Mouse (Mus musculus): Measurements from ENCODE around the gene Rnf220.

The Rnf220 gene

DNA sequence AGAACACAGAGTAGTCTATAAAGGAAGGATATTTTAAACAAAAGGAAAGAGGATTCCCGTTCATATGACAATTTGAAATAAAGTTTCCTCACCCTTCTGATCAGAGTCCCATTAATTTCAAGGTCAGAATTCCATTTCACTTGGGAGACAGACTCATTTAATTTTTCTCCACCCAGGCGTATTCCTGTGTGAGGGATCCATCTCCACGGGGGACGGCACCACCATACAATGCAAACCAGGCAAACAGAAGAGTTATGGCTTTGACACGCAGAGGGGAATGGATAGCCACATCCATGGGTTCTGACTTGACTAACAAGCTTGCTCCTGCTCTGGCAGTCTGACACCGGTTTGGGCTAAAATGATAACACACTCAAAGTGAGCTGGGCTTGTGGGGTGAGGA is 9.4 kb downstream of the Rnf220 start:
- DNase-seq: no peak

DNA sequence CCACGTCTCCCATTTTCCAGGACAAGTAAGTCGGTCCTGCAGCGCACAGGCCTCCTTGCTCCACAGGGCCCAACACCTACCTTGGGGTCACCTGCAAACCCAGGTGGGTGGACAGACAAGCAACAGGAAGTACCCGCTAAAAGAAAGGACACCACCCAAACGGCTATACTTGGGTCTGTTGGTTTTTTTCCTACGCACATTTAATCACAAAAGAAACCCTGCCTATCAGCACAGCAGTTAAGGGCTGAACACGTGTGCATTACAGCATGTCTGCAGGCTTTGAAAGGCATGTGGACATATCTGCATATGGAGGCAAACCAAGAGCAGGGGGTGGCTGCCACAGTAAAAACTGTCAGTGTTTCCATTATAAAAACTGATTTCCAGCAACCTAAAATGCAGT is 10.7 kb downstream of the Rnf220 start:
- no peak for DNase-seq

DNA sequence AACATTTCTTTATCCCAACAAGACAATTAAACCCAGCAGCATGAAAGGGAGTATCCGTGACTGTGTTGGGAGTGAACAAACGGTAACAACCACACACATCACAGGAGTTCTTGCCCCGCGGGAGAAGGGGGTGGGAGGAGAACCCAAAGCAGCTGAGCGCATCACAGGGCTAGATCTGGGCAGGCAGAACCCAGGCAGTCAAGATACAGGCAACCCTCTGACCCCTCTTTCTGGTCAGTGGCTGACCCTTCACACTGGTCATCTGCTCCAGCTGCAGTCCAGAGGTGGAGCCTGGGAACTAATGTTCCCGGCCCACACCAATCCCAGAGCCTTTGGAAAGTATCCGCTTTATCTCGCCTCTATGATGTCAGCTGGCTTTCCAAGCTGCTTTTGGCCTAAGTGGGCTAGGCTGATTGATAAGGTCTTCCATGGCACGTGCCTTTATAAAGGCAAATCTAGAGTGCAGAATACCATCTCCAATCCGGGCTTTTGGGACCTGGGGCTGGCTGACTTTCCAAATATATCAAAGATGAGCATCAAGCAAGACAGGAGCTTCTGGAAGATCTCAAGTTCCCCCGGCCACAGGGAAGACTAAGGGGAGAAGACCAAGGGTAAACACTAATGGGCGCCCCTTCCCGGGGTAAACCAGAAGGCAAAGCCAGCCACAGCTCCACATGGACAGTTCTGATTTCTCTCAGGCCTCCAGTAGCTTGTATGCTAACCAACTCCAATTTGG is 11.6 kb downstream of the Rnf220 start:
- no peak for DNase-seq

DNA sequence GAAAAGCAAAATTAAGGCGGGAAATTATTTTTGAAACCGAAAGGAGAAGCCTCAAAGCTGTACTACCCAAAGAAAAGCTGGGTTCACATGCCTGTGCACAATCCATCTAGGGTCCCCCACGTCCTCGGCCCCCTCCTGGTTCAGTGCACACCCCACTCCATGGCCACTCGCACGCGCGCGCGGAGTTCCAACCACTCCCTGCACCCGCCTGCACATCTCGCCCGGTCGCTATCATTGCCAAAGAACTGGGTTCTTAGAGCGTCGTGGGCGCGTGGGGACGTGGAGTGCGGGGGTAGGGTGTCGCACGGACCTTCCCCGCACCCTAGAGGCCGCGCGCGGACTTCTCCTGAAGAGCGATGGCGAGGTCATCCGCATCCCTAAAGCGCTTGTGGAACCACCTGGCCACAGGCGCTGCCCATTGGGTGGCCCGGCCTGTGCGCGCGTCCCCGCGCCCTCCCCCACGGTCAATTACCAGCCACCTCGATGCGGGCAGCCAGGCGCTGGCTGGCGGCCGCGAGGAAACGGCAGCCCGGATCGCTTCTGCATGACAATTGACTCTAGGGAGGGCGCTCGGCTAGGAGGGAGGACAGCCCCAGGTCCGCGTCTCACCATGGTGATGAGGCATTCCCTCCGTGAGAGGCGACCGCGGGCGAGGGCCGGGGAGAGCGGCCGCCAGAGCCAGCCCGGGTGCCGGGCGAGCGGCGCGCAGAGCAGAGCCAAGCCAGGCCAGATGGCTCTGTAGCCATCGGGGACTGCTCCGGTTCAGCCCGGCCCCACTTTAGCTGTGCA is 12.4 kb downstream of the Rnf220 start:
- DNase-seq: peak; percentile 50

DNA sequence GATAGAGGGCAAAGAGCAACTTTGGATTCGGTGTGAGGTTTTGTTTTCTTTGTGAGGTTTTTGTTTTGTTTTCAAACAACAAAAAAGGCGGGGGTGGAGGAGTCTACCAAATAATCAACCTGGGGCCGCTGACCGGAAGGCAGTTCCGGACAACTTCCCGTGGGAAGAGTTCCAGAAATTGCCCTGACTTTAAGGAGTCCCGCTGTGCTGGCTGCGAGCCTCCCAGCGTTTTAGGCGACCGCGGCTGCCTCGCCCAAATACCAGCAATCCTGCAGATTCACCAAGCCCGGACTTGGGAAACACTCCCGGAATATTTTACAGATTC is 13.0 kb downstream of the Rnf220 start:
- no peak for DNase-seq

DNA sequence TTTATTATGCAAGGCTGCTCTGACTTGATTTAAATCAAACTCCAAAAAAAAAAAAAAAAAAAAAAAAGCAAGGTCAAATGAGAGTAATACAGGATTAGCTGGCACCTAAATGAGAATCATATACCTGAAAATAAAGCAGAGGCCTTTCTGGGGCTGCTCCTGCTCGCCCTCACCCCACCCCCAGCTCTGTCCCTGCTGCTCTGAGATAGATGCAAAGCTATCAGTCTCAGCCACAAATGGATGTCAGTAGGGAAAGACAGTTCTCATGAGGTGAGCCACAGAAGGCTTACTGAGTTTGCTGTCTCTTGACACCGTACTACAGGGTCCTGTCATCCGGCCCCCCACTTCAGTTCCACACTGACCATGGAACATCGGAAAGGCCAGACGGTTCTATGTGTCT is 14.7 kb downstream of the Rnf220 start:
- peak; percentile 72 for DNase-seq

DNA sequence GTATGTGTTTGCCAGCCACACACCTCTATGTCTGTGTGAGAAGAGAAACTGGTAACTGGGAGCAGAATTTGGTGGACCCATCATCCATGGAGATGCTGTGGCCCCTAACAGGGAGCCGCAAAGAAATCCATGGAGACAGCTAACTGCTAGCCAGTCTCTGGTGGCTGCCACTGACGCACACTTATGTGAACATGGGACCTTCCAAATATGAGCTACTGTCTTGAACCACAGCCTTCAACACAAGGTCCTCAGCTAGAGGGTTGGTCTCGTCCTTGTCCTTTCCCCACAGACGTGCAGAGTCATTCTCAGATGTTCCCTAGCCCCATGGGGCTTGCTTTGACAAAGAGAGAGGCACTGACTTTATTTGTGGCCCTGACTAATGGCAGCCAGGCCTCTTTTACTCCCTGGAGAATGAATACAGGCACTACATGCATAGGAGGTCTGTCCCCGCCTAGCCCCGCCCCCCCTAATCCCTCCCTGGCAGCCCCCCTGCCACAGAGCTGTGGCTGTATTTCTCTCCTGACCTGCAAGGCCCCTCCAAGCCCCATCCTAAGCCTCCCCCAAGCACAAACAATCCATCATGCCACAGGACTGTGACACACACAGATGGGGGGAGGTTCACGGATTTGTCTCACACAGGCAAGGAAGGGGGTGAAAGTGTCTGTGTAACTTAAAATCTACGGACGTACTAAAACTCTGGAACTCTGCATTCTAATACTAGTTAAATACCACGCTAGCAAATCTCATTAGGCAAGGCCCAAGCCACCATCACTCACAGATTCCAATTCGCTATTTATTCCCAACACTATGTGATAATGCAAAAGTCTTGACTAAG is 16.0 kb downstream of the Rnf220 start:
- DNase-seq: no peak

DNA sequence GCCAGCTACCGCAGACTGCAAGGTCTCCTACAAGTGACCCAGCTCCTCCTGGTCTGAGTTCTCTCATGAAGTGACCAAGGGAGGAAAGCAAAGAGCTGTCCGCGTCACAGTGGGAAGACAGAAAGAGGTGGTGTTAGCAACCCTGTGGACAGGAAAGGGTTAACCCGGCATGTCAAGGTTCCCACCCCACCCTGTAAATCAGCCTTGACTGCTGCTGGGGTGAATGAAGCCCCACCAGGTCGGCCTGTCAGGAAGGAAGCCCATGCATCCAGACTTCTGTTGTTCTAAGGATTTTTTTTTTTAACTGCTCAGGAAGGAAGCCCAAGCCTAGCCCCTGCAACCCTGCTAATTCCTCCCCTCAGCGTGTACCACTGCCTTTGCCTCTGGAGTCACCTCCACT is 16.9 kb downstream of the Rnf220 start:
- DNase-seq: no peak

DNA sequence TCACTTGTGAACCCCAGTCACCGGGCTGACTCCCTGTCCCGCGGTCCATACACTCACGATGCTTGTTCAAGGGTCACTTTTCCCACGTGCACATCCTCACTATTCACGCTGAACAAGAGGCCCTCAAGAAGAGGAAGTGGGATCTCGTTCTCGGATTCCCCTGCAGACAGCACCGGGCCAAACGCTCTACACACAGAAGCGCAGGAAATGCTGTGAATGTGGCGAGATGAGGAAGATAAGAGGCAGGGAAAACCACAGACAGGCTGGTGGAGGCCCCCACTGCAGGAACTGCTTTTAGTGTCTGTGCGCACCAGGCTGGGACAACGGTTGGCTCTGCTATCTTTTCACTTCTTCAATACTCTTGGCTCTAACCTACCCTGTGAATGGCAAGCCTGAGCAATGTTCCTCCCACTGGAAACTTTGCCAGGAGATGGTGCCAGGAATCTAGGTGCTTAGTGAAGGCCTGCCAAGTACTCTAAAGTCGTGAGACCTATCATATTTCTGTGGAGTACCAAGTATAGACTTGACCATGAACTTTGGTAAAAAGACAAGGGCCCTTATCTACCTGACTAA is 18.7 kb downstream of the Rnf220 start:
- DNase-seq: peak; percentile 64

DNA sequence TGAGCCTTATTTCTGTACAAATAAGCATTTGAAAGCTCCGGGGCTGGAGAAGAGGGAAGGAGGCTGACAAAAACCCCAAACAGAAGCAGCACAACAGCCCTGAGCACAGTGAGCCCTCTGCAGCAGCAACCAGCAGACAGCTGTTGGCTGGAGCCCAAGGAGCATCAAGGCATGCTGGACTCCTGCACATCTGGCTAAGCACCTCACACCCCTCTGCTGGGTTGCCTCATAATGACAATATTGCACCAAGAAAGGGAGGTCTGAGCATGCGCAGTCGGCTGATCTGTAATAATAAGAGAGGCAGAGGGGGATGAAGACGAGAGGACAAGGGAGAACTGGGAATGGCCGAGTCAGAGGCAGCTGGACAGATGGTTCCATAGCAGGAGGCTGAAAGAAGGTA is 19.5 kb downstream of the Rnf220 start:
- peak; percentile 48 for DNase-seq

DNA sequence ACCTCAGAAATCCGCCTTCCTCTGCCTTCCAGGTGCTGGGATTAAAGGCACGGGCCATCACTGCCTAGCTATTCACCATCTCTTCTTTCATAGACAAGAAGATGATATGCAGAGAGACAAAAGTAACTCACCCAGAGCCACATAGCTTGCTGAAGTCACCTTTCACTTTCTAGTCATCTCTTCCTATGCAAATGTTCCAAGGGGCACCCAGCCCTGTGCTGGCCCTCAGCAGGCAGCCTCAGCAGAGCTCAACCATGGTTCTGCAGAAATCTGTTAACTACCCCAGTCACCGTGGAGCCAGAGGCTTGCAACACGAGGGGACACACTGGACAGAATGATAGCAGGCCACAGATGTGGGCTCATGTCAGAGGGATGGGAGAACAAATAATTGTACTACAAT is 20.1 kb downstream of the Rnf220 start:
- DNase-seq: peak; percentile 20

DNA sequence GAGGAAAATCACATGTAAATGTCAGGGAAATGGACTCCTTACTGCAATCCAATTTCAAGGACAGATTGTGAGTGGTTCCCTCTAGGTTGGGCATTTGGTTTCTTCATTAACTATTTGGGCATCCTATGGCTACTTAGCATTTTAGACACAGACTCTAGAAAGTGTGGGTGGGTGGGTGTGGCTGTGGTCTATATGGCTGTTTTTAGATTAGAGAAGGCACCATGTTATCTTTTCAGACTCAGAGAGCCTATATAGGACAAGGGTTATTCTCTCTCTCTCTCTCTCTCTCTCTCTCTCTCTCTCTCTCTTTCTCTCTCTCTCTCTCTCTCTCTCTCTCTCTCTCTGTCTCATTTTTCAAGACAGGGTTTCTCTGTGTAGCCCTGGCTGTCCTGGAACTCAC is 20.5 kb downstream of the Rnf220 start:
- peak; percentile 68 for DNase-seq

DNA sequence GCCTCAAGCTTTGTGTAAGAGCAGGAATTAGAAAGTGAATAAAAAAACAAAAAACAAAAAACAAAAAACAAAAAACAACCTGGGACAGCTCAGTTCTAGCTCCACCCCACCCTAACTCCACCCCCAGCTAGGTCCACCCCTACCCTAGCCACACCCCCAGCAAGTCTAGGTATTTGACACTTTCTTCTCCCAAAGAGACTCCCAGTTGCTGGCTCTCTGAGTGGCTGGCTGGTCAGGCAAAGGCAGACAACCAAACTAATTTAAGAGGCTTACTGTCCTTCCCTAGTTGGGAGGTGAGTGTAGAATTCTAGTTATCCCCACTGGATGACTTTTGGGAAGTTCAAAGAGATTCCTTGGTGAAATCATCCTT is 22.9 kb downstream of the Rnf220 start:
- DNase-seq: peak; percentile 88

DNA sequence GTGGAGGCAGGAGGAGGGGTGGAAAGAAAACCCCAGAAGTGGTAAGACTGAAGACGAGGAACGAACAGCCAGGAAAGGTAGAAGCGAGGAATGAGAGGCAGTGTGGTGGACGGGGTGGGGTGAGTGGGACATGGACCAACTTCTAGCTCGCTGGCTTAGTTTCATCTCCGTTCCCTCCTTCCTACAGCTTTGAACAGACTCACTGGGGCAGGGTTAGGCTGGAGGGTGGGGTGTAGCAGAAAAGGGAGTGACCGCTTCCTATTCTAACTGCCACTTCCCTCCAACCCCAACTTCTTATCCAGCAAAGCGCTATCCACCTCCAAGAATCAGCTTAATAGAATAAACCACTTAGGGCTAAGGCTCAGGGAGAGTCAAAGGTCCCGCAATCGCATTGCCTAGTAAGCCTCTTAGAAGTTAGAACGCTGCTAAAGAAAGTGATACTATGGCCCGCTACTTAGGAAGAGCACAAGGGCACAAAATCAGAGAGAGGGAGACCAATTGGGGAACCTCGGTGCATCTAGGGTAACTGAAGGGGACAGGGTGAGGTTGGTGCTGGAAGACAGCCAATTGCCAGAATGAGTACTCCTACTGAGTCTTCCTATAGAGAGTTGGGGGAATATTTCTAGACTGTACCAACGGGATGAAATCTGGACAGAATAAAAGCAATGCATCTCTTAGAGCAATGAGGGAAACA is 23.4 kb downstream of the Rnf220 start:
- peak; percentile 76 for DNase-seq

DNA sequence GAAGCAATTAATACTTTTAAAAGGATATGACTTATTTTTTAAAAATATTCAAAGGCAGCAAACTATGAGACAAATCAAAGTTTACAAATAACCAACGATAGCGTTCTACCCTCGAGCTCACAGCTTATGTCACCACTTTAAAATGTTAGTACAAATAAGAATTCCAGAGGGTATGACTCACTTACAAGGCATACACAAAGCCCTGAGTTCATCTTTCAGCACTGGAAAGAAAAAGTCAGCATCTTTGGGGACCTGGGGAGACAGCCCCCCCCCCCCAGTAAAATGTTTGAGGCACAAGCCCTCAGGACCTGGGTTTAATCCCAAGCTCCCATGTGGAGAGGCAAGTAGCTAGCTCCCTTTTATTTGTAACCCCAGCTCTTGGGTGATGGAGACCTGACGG is 27.4 kb downstream of the Rnf220 start:
- no peak for DNase-seq

DNA sequence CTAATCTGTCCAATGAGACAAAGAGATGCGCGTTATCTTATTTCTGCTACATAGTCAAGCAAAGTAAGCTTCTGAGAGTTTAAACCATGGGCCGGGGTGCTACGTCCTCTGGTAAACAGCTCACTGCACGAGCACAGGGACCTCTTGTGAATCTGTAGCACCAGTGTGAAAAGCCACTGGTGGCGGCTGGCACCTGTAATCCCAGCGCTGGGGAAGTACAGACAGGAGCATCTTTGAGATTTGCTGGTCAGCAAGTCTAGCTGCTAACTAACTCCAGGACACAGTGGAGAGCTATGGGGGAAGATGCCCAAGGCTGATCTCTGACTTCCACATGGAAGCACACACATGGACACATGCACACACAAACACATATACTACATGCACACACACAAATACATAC is 28.9 kb downstream of the Rnf220 start:
- no peak for DNase-seq

DNA sequence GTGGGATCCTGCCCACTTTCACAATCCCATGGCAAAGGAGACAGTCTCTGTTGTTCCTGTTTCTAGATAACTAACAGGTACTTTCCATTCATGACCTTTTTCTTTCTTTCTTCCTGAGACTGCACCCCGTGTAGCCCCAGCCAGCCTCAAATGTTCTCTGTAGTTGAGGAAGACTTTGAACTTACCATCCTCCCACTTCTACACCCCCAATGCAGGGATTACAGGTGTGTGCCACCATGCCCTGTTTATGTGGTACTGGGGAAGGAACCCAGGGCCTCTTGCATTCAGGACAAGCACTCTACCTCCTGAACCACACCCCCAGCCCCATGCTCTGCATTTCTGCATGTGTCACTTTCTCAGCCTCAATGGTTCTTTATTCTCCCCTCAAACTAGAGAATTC is 47.7 kb downstream of the Rnf220 start:
- no peak for DNase-seq

DNA sequence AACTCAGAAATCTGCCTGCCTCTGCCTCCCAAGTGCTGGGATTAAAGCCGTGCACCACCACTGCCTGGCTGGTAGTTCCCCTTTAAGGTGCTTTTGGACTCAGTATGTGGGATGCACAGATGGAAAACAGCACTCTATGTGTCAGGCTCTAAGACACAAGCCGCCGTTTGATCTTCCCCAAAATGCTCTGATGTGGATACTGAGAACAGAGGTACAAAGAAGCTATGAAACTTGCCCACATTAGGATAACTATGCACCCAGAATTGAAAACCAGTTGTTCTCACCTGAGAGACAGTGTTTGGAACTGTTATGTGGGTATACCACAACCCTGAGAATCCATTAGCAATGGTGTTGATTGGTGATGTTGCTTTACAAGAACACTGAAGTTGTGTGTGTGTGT is 48.9 kb downstream of the Rnf220 start:
- DNase-seq: no peak

DNA sequence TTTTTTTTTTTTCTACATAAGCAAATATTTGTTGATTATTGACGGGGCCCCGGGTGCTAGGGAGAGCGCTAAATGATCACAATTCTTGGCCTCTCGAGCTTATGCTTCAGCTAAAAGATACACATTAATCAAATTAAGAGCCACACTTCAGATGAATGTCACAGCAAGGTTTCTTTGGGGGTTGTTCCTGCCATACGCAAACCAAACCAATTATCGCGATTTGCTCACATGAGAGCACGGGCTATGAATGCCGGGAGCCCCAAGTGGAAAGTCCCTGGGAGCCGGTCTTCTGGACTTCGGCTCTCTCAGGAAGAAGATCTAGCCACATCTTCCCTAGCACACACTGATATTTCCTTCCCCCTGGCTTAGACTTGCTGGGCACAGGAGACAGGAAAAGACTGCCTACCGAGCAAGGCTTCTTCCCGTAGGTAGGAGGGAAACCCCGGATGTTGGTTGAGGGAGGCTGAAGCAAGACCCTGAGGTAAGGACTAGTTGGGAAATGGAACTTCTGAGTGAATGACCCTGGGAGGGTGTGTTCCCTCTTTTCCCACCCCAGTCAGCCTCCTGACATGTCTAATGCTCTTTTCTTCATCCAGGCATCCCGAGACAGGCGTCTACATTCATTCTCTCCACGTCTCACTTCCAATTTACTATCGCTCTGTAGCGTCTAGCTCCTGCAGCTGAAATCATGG is 51.2 kb downstream of the Rnf220 start:
- no peak for DNase-seq

DNA sequence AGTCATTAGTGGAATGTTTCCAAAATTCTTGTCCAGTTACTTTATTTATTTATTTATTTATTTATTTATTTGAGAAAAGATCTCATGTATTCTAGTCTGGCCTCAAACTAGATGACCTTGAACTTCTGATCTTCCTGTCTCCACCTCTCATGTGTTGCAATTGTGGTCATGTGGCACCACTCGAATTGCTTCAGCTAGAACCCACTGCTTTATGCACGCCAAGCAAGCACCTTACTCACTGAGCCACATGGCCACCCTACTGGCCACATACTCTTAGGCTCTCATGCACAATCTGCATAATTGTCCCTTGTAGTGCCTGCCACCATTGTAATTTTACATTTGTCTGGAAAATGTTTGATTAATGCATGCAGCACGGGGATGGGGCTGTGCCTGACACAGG is 57.9 kb downstream of the Rnf220 start:
- no peak for DNase-seq

DNA sequence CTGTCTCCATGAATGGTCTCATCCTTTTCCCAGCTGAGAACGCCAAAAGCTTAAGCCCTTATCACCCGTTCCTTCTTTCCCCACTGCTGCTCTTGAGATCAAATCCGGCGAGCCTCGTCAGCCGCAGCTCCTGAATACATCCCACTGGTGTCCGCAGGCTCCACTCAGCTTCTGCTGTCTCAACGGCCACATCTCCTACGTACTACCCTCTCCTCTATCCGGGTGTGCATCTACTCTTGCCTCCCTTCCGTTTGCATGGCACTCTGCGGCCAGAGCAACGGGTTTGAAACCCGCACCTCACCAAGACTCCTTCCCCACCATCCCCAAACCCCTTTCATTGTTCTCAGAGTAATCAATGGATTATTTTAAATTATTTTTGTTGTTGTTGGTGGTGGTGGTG is 58.8 kb downstream of the Rnf220 start:
- no peak for DNase-seq

DNA sequence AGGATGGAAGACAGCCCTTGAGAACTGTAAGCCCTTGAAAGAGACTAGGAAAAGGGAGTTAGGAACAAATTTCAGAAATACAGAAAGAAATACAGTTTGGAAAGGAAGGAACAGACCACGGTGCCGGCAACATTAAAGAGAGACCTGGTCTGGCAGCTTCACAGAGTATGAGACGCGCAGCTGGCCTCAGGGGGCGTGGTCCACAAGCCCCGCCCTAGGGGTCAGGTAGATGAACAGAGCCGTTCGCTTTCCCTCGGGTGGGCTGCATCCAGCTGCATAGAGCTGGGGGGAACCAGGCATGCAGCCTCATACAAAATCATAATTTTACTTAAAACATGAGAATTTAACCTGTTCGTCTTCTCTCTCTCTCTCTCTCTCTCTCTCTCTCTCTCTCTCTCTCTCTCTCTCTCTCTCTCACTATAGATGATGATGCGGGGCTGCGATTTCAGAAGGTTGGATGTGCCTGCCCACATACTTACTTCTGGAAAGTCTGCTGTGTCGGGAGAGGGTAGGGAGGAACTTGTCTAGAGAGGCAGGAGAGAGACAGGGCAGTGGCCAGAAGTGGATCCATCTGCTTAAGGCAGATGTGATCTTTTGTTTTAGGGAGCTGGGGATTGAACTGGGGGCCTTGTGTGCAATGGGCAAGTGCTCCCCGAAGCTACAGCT is 59.7 kb downstream of the Rnf220 start:
- DNase-seq: no peak

Data from liver (tissue).